Mouse (Mus musculus): ENCODE data around the gene Elf5. TPM values are rescaled to one million over a fixed set of nuclear protein-coding genes. Genes with fewer than 3 reads are reported as not detected.

Gene Elf5
- total RNA-seq, 2 experiments from 2014 or later, result not detected

Other genes starting within 250 kb of the Elf5 start
- under 1 TPM; 0.05 TPM for gene Ehf, start 108.4 kb upstream of the Elf5 start, total RNA-seq (2021)
- 100 to 1,000 TPM; 188 to 189 TPM for gene Cat, start 73.5 kb downstream of the Elf5 start, total RNA-seq (2021)
- 10 to 100 TPM; 21.1 to 27.6 TPM for gene Abtb2, start 154.6 kb downstream of the Elf5 start, total RNA-seq (2021)